Mouse (Mus musculus) kidney, adult 2 months (tissue): ENCODE data around the gene Hoxb4. TPM values are rescaled to one million over a fixed set of nuclear protein-coding genes. Genes with fewer than 3 reads are reported as not detected.

Experiments
- DNase-seq: peaks from one replicate; pipeline ENCODE4 v3.0.0; 2021
- H3K27ac ChIP-seq: fragments of 200-500 bp; 2 replicates; pipeline ENCODE4 v1.5.1; 2012; ENCODE audit warnings: low read depth, low read length, control low read depth, inconsistent platforms; ENCODE audit not compliant: insufficient read depth
- H3K27me3 ChIP-seq: fragments of 200-500 bp; replicated peaks from 2 replicates; pipeline ENCODE4 v1.6.1; 2012; ENCODE audit warnings: mild to moderate bottlenecking, moderate library complexity, low read length, inconsistent platforms; ENCODE audit not compliant: control insufficient read depth, insufficient read depth
- H3K36me3 ChIP-seq: fragments of 200-500 bp; 2 replicates; pipeline ENCODE4 v1.6.1; 2012; ENCODE audit warnings: mild to moderate bottlenecking, moderate library complexity, low read length, inconsistent platforms; ENCODE audit not compliant: control insufficient read depth, insufficient read depth
- H3K4me1 ChIP-seq: fragments of 200-500 bp; 2 replicates; pipeline ENCODE4 v1.6.1; 2011; ENCODE audit warnings: low read length; ENCODE audit not compliant: control insufficient read depth, insufficient read depth
- H3K4me3 ChIP-seq: fragments of 200-500 bp; 2 replicates; pipeline ENCODE4 v1.5.1; 2011; ENCODE audit warnings: mild to moderate bottlenecking, low read depth, low read length, control low read depth; ENCODE audit not compliant: insufficient read depth
- CTCF ChIP-seq: fragments of 200-500 bp; conservative IDR thresholded peaks from 2 replicates; pipeline ENCODE4 v1.5.1; 2011; ENCODE audit warnings: low read depth, mild to moderate bottlenecking, control low read depth, low read length, moderate library complexity, mixed read lengths; ENCODE audit not compliant: insufficient read depth, insufficient read length
- POLR2A ChIP-seq: fragments of 200-500 bp; IDR thresholded peaks from one replicate; pipeline ENCODE4 v1.6.1; 2011; ENCODE audit warnings: low read depth, low read length, control low read depth
- WGBS: fragments of 180-500 bp; shearing (Covaris S2); methylation state at CpG from one replicate; pipeline ENCODE4 v1.1.7; 2018; 5-methylcytosine and 5-hydroxymethylcytosine counted together
- polyA plus RNA-seq: library from polyadenylated mRNA; depleted of rRNA; stranded (reverse); fragments of >200 nt; gene quantifications from 2 replicates; pipeline ENCODE4 v1.2.3, GENCODE M21; 2012

The Hoxb4 gene
- polyA plus RNA-seq, 1 experiment = 12.6 TPM

GRCm38 (mm10) chr11:96311097-96311496, 7.0 kb upstream of the Hoxb4 start:
- peaks cover 17% of the 10 kb centered on the region; the same call in 1 of the 2 replicates for H3K4me1 ChIP-seq
- H3K36me3 ChIP-seq = no peaks in the 10 kb centered on the region
- no peaks in the 10 kb centered on the region for H3K27me3 ChIP-seq
- WGBS = 3% methylated on average over 6 of the region's 6 CpGs
- peak overlapping the region; percentile 92 for H3K27ac ChIP-seq
- H3K4me3 ChIP-seq = peak overlapping the region; percentile 38
- no peak for TF ChIP-seq POLR2A
- no peak for TF ChIP-seq CTCF
- DNase-seq = peak; percentile 73

GRCm38 (mm10) chr11:96311520-96312417, 6.3 kb upstream of the Hoxb4 start:
- Histone ChIP-seq H3K27ac (peak overlapping the region; percentile 92), H3K4me1 (peaks cover 14% of the 10 kb centered on the region; the same call in 1 of the 2 replicates), H3K36me3 (no peaks in the 10 kb centered on the region), H3K4me3 (peak overlapping the region; percentile 38), H3K27me3 (no peaks in the 10 kb centered on the region)
- peak; percentile 73 for TF ChIP-seq CTCF
- TF ChIP-seq POLR2A = no peak
- peak; percentile 92 for DNase-seq
- 2% methylated on average over 31 of the region's 31 CpGs for WGBS

- peak overlapping the region; percentile 95 for H3K27ac ChIP-seq
- no peak overlapping the region for H3K4me3 ChIP-seq
- no peak for DNase-seq
- H3K4me1 ChIP-seq = peaks cover 14% of the 10 kb centered on the region; the same call in 1 of the 2 replicates
- TF ChIP-seq POLR2A (no peak), CTCF (no peak)
- H3K27me3 ChIP-seq = no peaks in the 10 kb centered on the region
- H3K36me3 ChIP-seq = no peaks in the 10 kb centered on the region
- WGBS = 50% methylated on average over 2 of the region's 2 CpGs
These were observed 4.9 kb upstream of the Hoxb4 start for GRCm38 (mm10) chr11:96313134-96313533.

GRCm38 (mm10) chr11:96313806-96314428, 4.2 kb upstream of the Hoxb4 start:
- Histone ChIP-seq H3K27me3 (no peaks in the 10 kb centered on the region), H3K4me3 (peak overlapping the region; percentile 60), H3K27ac (peak overlapping the region; percentile 95), H3K4me1 (peaks cover 14% of the 10 kb centered on the region; the same call in 1 of the 2 replicates), H3K36me3 (no peaks in the 10 kb centered on the region)
- 21% methylated on average over 12 of the region's 12 CpGs for WGBS
- peak; percentile 56 for DNase-seq
- TF ChIP-seq POLR2A (no peak), CTCF (no peak)

- Histone ChIP-seq H3K27ac (peak overlapping the region; percentile 95), H3K4me1 (peaks cover 13% of the 10 kb centered on the region; the same call in 1 of the 2 replicates), H3K36me3 (no peaks in the 10 kb centered on the region), H3K27me3 (no peaks in the 10 kb centered on the region), H3K4me3 (peak overlapping the region; percentile 60)
- WGBS = 3% methylated on average over 34 of the region's 34 CpGs
- DNase-seq = peak; percentile 85
- TF ChIP-seq CTCF (no peak), POLR2A (no peak)
These were observed 3.3 kb upstream of the Hoxb4 start for GRCm38 (mm10) chr11:96314671-96315343.

GRCm38 (mm10) chr11:96315344-96315681, 2.8 kb upstream of the Hoxb4 start:
- Histone ChIP-seq H3K4me1 (peaks cover 9% of the 10 kb centered on the region; the same call in 1 of the 2 replicates), H3K27me3 (no peaks in the 10 kb centered on the region), H3K36me3 (no peaks in the 10 kb centered on the region), H3K27ac (peak overlapping the region; percentile 95), H3K4me3 (peak overlapping the region; percentile 60)
- no peak for DNase-seq
- 18% methylated on average over 5 of the region's 5 CpGs for WGBS
- TF ChIP-seq POLR2A (no peak), CTCF (no peak)
